Comparison of ENCODE assay signal across 8 mouse cellular contexts in the genomic region with DNA sequence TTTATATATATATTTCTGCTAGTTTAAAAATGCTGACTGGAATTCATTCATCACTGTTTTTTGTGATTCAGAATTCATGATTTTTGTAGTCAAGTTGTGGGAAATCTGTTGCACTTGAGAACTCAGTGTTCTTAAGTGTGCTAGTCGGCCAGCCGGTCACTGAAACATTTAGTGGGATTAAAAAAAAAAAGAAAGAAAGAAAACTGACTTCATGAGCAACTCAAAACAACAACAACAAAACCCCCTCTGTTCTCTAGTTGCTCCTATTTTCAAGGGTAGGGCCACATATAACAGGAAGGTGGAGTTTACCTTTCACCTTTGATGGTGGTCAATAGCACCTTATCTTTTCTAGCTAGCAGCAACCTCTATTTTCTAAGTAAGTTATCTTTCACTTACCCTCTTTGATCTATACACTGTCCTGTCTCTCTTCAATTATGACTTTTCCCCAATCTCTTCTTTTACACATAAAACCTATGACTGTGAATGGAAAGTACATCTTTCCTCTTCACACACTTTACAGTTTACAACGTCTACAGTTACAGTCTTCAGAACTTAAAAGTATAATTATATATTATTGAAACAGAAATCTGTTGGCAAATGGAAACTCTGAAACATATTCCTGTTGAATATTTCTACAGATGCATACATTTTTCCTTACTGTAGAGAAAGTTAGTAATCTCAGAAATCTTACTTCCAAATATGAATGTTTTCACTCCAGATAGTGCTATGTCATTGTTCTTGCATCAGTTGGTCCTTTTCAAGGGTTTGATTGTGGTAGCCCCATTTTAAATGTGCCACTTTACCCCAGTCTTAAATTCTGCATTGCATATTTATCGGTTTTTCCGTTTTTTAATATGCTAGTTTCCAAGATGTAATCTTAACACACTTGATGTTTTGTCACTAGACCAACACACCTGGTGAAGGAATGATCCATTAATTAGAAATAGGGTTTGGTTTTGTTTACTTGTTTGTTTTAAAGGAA. TPM values are rescaled to one million over a fixed set of nuclear protein-coding genes. Genes with fewer than 3 reads are reported as not detected.
DNase-seq lines count a peak whose midpoint lies in the region; ATAC-seq and TF ChIP-seq lines count a peak whose summit lies in the region.

No protein-coding gene starts in this region.

- peak overlapping the region; percentile 95 for H3K4me2 ChIP-seq in forebrain, embryonic 11.5 days (ENCODE audit: low read depth, low read length, severe bottlenecking)
- peak overlapping the region; percentile 88 for H3K4me2 ChIP-seq in limb, embryonic 14.5 days (replicated peaks; ENCODE audit: low read depth, low read length, severe bottlenecking)
- peak overlapping the region; percentile 79 for H3K4me2 ChIP-seq in stomach, embryonic 16.5 days (ENCODE audit: low read depth, low read length)

- H3K27me3 ChIP-seq in spleen, adult 2 months (ENCODE audit: control insufficient read depth, insufficient read depth, low read length): no peaks in the 10 kb centered on the region
- H3K27me3 ChIP-seq in forebrain, embryonic 11.5 days (ENCODE audit: control insufficient read depth, insufficient read depth, low read length): no peaks in the 10 kb centered on the region
- H3K27me3 ChIP-seq in limb, embryonic 14.5 days (ENCODE audit: control insufficient read depth, insufficient read depth, low read length): no peaks in the 10 kb centered on the region
- no peaks in the 10 kb centered on the region for H3K27me3 ChIP-seq in stomach, embryonic 16.5 days (ENCODE audit: control insufficient read depth, insufficient read depth, low read length)

- DNase-seq in spleen, adult 2 months (ENCODE audit: low read depth in 1 of 2, low spot score in 2 of 2): no peak
- DNase-seq in spleen, adult 12 weeks (ENCODE audit: low spot score): no peak
- no peak for DNase-seq in forebrain, embryonic 11.5 days (ENCODE audit: low spot score)
- DNase-seq in limb, embryonic 14.5 days (ENCODE audit: low spot score): no peak
- DNase-seq in ovary, postnatal 10 days (ENCODE audit: low spot score): no peak
- no peak for DNase-seq in adrenal gland, adult 2 months
- DNase-seq in frontal cortex, postnatal 36 days (ENCODE audit: low spot score in 2 of 2): no peak

- H3K4me3 ChIP-seq in spleen, adult 2 months (ENCODE audit: extremely low read depth, insufficient read depth, insufficient read length): peak overlapping the region; percentile 13; the same call in 1 of the 2 replicates
- H3K4me3 ChIP-seq in forebrain, embryonic 11.5 days (ENCODE audit: low read depth, low read length): peak overlapping the region; percentile 96
- peak overlapping the region; percentile 97 for H3K4me3 ChIP-seq in limb, embryonic 14.5 days (replicated peaks; ENCODE audit: low read length)
- peak overlapping the region; percentile 47 for H3K4me3 ChIP-seq in stomach, embryonic 16.5 days (replicated peaks; ENCODE audit: low read length)

- ATAC-seq in forebrain, embryonic 11.5 days (replicated peaks; ENCODE audit: low FRiP score): no peak
- no peak for ATAC-seq in limb, embryonic 14.5 days (ENCODE audit: low FRiP score, low read depth)
- no peak for ATAC-seq in stomach, embryonic 16.5 days (ENCODE audit: insufficient read depth, low FRiP score)

- H3K4me1 ChIP-seq in spleen, adult 2 months (ENCODE audit: control insufficient read depth, insufficient read depth, insufficient read length): peaks cover 4% of the 10 kb centered on the region; the same call in 1 of the 2 replicates
- H3K4me1 ChIP-seq in forebrain, embryonic 11.5 days (replicated peaks; ENCODE audit: control insufficient read depth, insufficient read depth, low read length): no peaks in the 10 kb centered on the region
- H3K4me1 ChIP-seq in limb, embryonic 14.5 days (ENCODE audit: control insufficient read depth, insufficient read depth, low read length): peaks cover 11% of the 10 kb centered on the region
- H3K4me1 ChIP-seq in stomach, embryonic 16.5 days (ENCODE audit: control insufficient read depth, insufficient read depth, low read length): no peaks in the 10 kb centered on the region

- no peak for TF ChIP-seq CTCF in spleen, adult 2 months (IDR thresholded peaks at IDR 0.05; ENCODE audit: extremely low read depth, insufficient read depth, insufficient read length, insufficient replicate concordance)

- no peaks in the 10 kb centered on the region for H3K9me3 ChIP-seq in forebrain, embryonic 11.5 days (ENCODE audit: control insufficient read depth, low read length)
- no peaks in the 10 kb centered on the region for H3K9me3 ChIP-seq in limb, embryonic 14.5 days (ENCODE audit: control insufficient read depth, low read length)
- no peaks in the 10 kb centered on the region for H3K9me3 ChIP-seq in stomach, embryonic 16.5 days (replicated peaks; ENCODE audit: control insufficient read depth, low read length)

- H3K9ac ChIP-seq in forebrain, embryonic 11.5 days (ENCODE audit: low read length): 0 out of 2 replicates have a peak overlapping the region, but pooled peaks have one; percentile 13
- peak overlapping the region; percentile 32; the same call in 1 of the 2 replicates for H3K9ac ChIP-seq in limb, embryonic 14.5 days (ENCODE audit: low read depth, low read length, severe bottlenecking)
- H3K9ac ChIP-seq in stomach, embryonic 16.5 days (ENCODE audit: low read length): no peak overlapping the region; the same call in 1 of the 2 replicates

- 0 out of 2 replicates have a peak, but pooled peaks cover 1% of the 10 kb centered on the region for H3K36me3 ChIP-seq in spleen, adult 2 months (ENCODE audit: control insufficient read depth, insufficient read depth, low read length)
- no peaks in the 10 kb centered on the region for H3K36me3 ChIP-seq in forebrain, embryonic 11.5 days (ENCODE audit: control insufficient read depth, insufficient read depth, low read length)
- peaks cover 4% of the 10 kb centered on the region; the same call in 1 of the 2 replicates for H3K36me3 ChIP-seq in limb, embryonic 14.5 days (ENCODE audit: control insufficient read depth, insufficient read depth, low read length)
- H3K36me3 ChIP-seq in stomach, embryonic 16.5 days (ENCODE audit: control insufficient read depth, insufficient read depth, low read length): 0 out of 2 replicates have a peak, but pooled peaks cover 4% of the 10 kb centered on the region

- no peak overlapping the region for H3K27ac ChIP-seq in spleen, adult 2 months (ENCODE audit: insufficient read depth, low read length)
- no peak overlapping the region for H3K27ac ChIP-seq in forebrain, embryonic 11.5 days (ENCODE audit: low read depth, low read length)
- no peak overlapping the region for H3K27ac ChIP-seq in limb, embryonic 14.5 days (replicated peaks; ENCODE audit: low read depth, low read length)
- H3K27ac ChIP-seq in stomach, embryonic 16.5 days (ENCODE audit: low read length): no peak overlapping the region

- WGBS in spleen, adult 2 months: 37% methylated on average over 5 of the region's 5 CpGs
- WGBS in forebrain, embryonic 11.5 days: 43% methylated on average over 5 of the region's 5 CpGs
- WGBS in limb, embryonic 14.5 days: 24% methylated on average over 5 of the region's 5 CpGs
- WGBS in stomach, embryonic 16.5 days: 19% methylated on average over 5 of the region's 5 CpGs

- TF ChIP-seq POLR2A in spleen, adult 2 months (IDR thresholded peaks at IDR 0.05; ENCODE audit: low read depth, low read length): no peak
- TF ChIP-seq POLR2A in limb, embryonic 14.5 days (IDR thresholded peaks at IDR 0.05; ENCODE audit: borderline replicate concordance, extremely low read depth, insufficient read depth, insufficient read length): no peak

RNA-seq across cellular contexts. Expression of a gene that starts 4.5 kb away (rescaled TPM):
- polyA plus RNA-seq in spleen, adult 2 months (2012; rRNA removed): 12.3 and 21.3 TPM in 2 replicates
- polyA plus RNA-seq in forebrain, embryonic 11.5 days (2014; fragmentation: Nextera tagmentation; extraction: Ambion mirVana): 12.5 and 17.4 TPM in 2 replicates
- polyA plus RNA-seq in limb, embryonic 14.5 days (2012; rRNA removed): 19.6 and 26.3 TPM in 2 replicates
- polyA plus RNA-seq in limb, embryonic 14.5 days (2014; fragmentation: Nextera tagmentation; extraction: Ambion mirVana): 17.1 and 20.5 TPM in 2 replicates
- polyA plus RNA-seq in stomach, embryonic 16.5 days (2015; fragmentation: Nextera tagmentation; extraction: Ambion mirVana): 4.8 and 5.9 TPM in 2 replicates
- 10 to 100 TPM; 31.0 to 39.8 TPM for total RNA-seq in adrenal gland, adult 2 months (2021)
- polyA plus RNA-seq in adrenal gland, adult 2 months (2012; rRNA removed): 44.8 and 49.5 TPM in 2 replicates

Comparison
In these comparisons a context has a peak if more than half of its experiments do, and no peak if none do; other contexts are left out.
1. H3K4me3 ChIP-seq: peak in every context shown above with its lines; median percentile 97 in limb, embryonic 14.5 days; 96 in forebrain, embryonic 11.5 days; 47 in stomach, embryonic 16.5 days; 13 in spleen, adult 2 months.